Mouse (Mus musculus) embryonic facial prominence, embryonic 10.5 days (tissue): ENCODE results near the gene Dnajc22. TPM values are rescaled to one million over a fixed set of nuclear protein-coding genes. Genes with fewer than 3 reads are reported as not detected.
A peak's percentile ranks its signal among the peaks of the same experiment; 100 is the strongest.
"Not testable (repeated sequence)": the region's sequence is repeated elsewhere in the genome, so short reads cannot be mapped to it uniquely, and the experiment has no call there.

Experiments
- DNase-seq: peaks from one replicate; pipeline ENCODE4 v3.0.0-alpha.2; 2017; ENCODE audit warnings: low spot score
- H3K27ac ChIP-seq: fragments of 300-500 bp; sonication (generic); replicated peaks from 2 replicates; pipeline ENCODE4 v1.5.1; 2016; ENCODE audit warnings: mild to moderate bottlenecking
- H3K27me3 ChIP-seq: fragments of 300-500 bp; sonication (generic); replicated peaks from 2 replicates; pipeline ENCODE4 v1.6.1; 2016; ENCODE audit warnings: low read depth, mild to moderate bottlenecking; ENCODE audit not compliant: poor library complexity, severe bottlenecking
- H3K36me3 ChIP-seq: fragments of 300-500 bp; sonication (generic); replicated peaks from 2 replicates; pipeline ENCODE4 v1.6.1; 2016; ENCODE audit warnings: mild to moderate bottlenecking, moderate library complexity
- H3K4me1 ChIP-seq: fragments of 300-500 bp; sonication (generic); 2 replicates; pipeline ENCODE4 v1.6.1; 2016
- H3K4me3 ChIP-seq: fragments of 300-500 bp; sonication (generic); 2 replicates; pipeline ENCODE4 v1.5.1; 2016; ENCODE audit warnings: mild to moderate bottlenecking, moderate library complexity
- H3K9me3 ChIP-seq: fragments of 300-500 bp; sonication (generic); 2 replicates; pipeline ENCODE4 v1.6.1; 2016; ENCODE audit warnings: mild to moderate bottlenecking
- WGBS: fragments of 180-500 bp; shearing (Covaris S2); methylation state at CpG from one replicate; pipeline ENCODE4 v1.1.7; 2016; 5-methylcytosine and 5-hydroxymethylcytosine counted together
- polyA plus RNA-seq: library from polyadenylated mRNA; unstranded; fragments of >200 nt; fragmentation: Nextera tagmentation; extraction: Ambion mirVana; gene quantifications from 2 replicates; pipeline ENCODE4 v1.2.1, GENCODE M21; 2016

Gene Dnajc22
- 1.1 and 1.6 TPM in 2 replicates for polyA plus RNA-seq

GRCm38 (mm10) chr15:99092870-99093269 lies at the start of gene Dnajc22:
Gene Dnajc22 (plus strand): TSS chr15:99093170.
- no peak for DNase-seq
- Histone ChIP-seq H3K36me3 (no peaks in the 10 kb centered on the region), H3K27ac (peak within 1 kb of the TSS; percentile 81), H3K4me1 (peaks cover 83% of the 10 kb centered on the region), H3K4me3 (peak within 1 kb of the TSS; percentile 63), H3K27me3 (peaks cover 98% of the 10 kb centered on the region), H3K9me3 (no peaks in the 10 kb centered on the region)
- 9% methylated on average over 8 of the region's 8 CpGs for WGBS

- 53% methylated on average over 3 of the region's 3 CpGs for WGBS
- Histone ChIP-seq H3K36me3 (no peaks in the 10 kb centered on the region), H3K27me3 (peaks cover 25% of the 10 kb centered on the region), H3K4me1 (peaks cover 17% of the 10 kb centered on the region), H3K9me3 (no peaks in the 10 kb centered on the region), H3K27ac (no peak overlapping the region), H3K4me3 (no peak overlapping the region)
- peak; percentile 64 for DNase-seq
These were observed 48.1 kb upstream of the Dnajc22 start for GRCm38 (mm10) chr15:99044854-99045253.

GRCm38 (mm10) chr15:99045734-99046133 lies 47.2 kb upstream of the Dnajc22 start:
- H3K36me3 ChIP-seq, H3K9me3 ChIP-seq, H3K27ac ChIP-seq, H3K4me3 ChIP-seq, DNase-seq: not testable (repeated sequence)
- peaks cover 30% of the 10 kb centered on the region for H3K27me3 ChIP-seq
- peaks cover 17% of the 10 kb centered on the region for H3K4me1 ChIP-seq
- 85% methylated on average over 6 of the region's 6 CpGs for WGBS

- no peak overlapping the region for H3K27ac ChIP-seq
- H3K4me3 ChIP-seq = no peak overlapping the region
- peaks cover 28% of the 10 kb centered on the region for H3K4me1 ChIP-seq
- 31% methylated on average over 13 of the region's 13 CpGs for WGBS
- no peaks in the 10 kb centered on the region for H3K9me3 ChIP-seq
- peak; percentile 65 for DNase-seq
- H3K27me3 ChIP-seq = peaks cover 63% of the 10 kb centered on the region
- no peaks in the 10 kb centered on the region for H3K36me3 ChIP-seq
These were observed 43.3 kb upstream of the Dnajc22 start for GRCm38 (mm10) chr15:99049473-99050253.

- no peak for DNase-seq
- H3K9me3 ChIP-seq = no peaks in the 10 kb centered on the region
- no peak overlapping the region for H3K27ac ChIP-seq
- H3K4me3 ChIP-seq = no peak overlapping the region
- 10% methylated on average over 9 of the region's 9 CpGs for WGBS
- H3K4me1 ChIP-seq = peaks cover 42% of the 10 kb centered on the region
- peaks cover 83% of the 10 kb centered on the region for H3K27me3 ChIP-seq
- H3K36me3 ChIP-seq = no peaks in the 10 kb centered on the region
These were observed 39.6 kb upstream of the Dnajc22 start for GRCm38 (mm10) chr15:99053373-99053772.

- 2% methylated on average over 30 of the region's 30 CpGs for WGBS
- peaks cover 98% of the 10 kb centered on the region for H3K27me3 ChIP-seq
- peak within 1 kb of the TSS; percentile 49 for H3K4me3 ChIP-seq
- DNase-seq = no peak
- H3K36me3 ChIP-seq = no peaks in the 10 kb centered on the region
- peaks cover 42% of the 10 kb centered on the region for H3K4me1 ChIP-seq
- no peaks in the 10 kb centered on the region for H3K9me3 ChIP-seq
- H3K27ac ChIP-seq = no peak within 1 kb of the TSS
These were observed 37.9 kb upstream of the Dnajc22 start, which contains the start of gene Prph for GRCm38 (mm10) chr15:99055040-99055439. Gene Prph (plus strand): TSS chr15:99055174.

- DNase-seq = peak; percentile 61
- peak overlapping the region; percentile 49 for H3K4me3 ChIP-seq
- under 1% methylated on average over 37 of the region's 37 CpGs for WGBS
- no peak overlapping the region for H3K27ac ChIP-seq
- no peaks in the 10 kb centered on the region for H3K36me3 ChIP-seq
- no peaks in the 10 kb centered on the region for H3K9me3 ChIP-seq
- H3K27me3 ChIP-seq = peaks cover 99% of the 10 kb centered on the region
- peaks cover 42% of the 10 kb centered on the region for H3K4me1 ChIP-seq
These were observed 37.4 kb upstream of the Dnajc22 start for GRCm38 (mm10) chr15:99055511-99055961.

GRCm38 (mm10) chr15:99056332-99056731 lies 36.6 kb upstream of the Dnajc22 start:
- H3K9me3 ChIP-seq = no peaks in the 10 kb centered on the region
- H3K27ac ChIP-seq = no peak overlapping the region
- H3K4me3 ChIP-seq = peak overlapping the region; percentile 49
- 6% methylated on average over 14 of the region's 14 CpGs for WGBS
- peak; percentile 65 for DNase-seq
- H3K27me3 ChIP-seq = peaks cover 96% of the 10 kb centered on the region
- no peaks in the 10 kb centered on the region for H3K36me3 ChIP-seq
- peaks cover 42% of the 10 kb centered on the region for H3K4me1 ChIP-seq

GRCm38 (mm10) chr15:99065557-99066165 lies 27.3 kb upstream of the Dnajc22 start:
- 81% methylated on average over 12 of the region's 12 CpGs for WGBS

GRCm38 (mm10) chr15:99071988-99072387 lies 21.0 kb upstream of the Dnajc22 start:
- H3K27ac ChIP-seq = no peak overlapping the region
- peaks cover 1% of the 10 kb centered on the region; the same call in 1 of the 2 replicates for H3K27me3 ChIP-seq
- H3K4me1 ChIP-seq = peaks cover 21% of the 10 kb centered on the region
- H3K36me3 ChIP-seq = peaks cover 7% of the 10 kb centered on the region
- no peaks in the 10 kb centered on the region for H3K9me3 ChIP-seq
- WGBS = 82% methylated on average over 1 of the region's 1 CpGs
- no peak for DNase-seq
- no peak overlapping the region for H3K4me3 ChIP-seq

More at GRCm38 (mm10) chr15:99065557-99066165, 27.3 kb upstream of the Dnajc22 start:
- no peak for DNase-seq
- Histone ChIP-seq H3K4me3 (no peak overlapping the region), H3K4me1 (no peaks in the 10 kb centered on the region), H3K36me3 (no peaks in the 10 kb centered on the region), H3K9me3 (no peaks in the 10 kb centered on the region), H3K27ac (no peak overlapping the region), H3K27me3 (peaks cover 22% of the 10 kb centered on the region)

GRCm38 (mm10) chr15:99074019-99074599 lies 18.9 kb upstream of the Dnajc22 start, which contains the start of gene Troap:
Gene Troap (plus strand): TSS chr15:99074575.
- peak within 1 kb of the TSS; percentile 85 for H3K4me3 ChIP-seq
- H3K36me3 ChIP-seq = peaks cover 28% of the 10 kb centered on the region
- H3K27ac ChIP-seq = peak within 1 kb of the TSS; percentile 94
- H3K4me1 ChIP-seq = peaks cover 38% of the 10 kb centered on the region
- no peak for DNase-seq
- no peaks in the 10 kb centered on the region for H3K27me3 ChIP-seq
- 25% methylated on average over 9 of the region's 9 CpGs for WGBS
- no peaks in the 10 kb centered on the region for H3K9me3 ChIP-seq

- H3K4me3 ChIP-seq = peak overlapping the region; percentile 85
- H3K27me3 ChIP-seq = no peaks in the 10 kb centered on the region
- H3K36me3 ChIP-seq = peaks cover 34% of the 10 kb centered on the region
- no peaks in the 10 kb centered on the region for H3K9me3 ChIP-seq
- WGBS = under 1% methylated on average over 44 of the region's 44 CpGs
- H3K4me1 ChIP-seq = peaks cover 38% of the 10 kb centered on the region
- peak overlapping the region; percentile 94 for H3K27ac ChIP-seq
- DNase-seq = peak; percentile 99
These were observed 18.2 kb upstream of the Dnajc22 start for GRCm38 (mm10) chr15:99074600-99075333.
